Mouse (Mus musculus) lung, adult 2 months (tissue): ENCODE measurements around the gene Gm20388. TPM values are rescaled to one million over a fixed set of nuclear protein-coding genes. Genes with fewer than 3 reads are reported as not detected.

ENCODE experiments used
- DNase-seq: peaks from one replicate; pipeline ENCODE4 v3.0.0; 2022
- H3K4me1 ChIP-seq: fragments of 200-500 bp; 2 replicates; pipeline ENCODE4 v1.6.1; 2011; ENCODE audit warnings: low read length; ENCODE audit not compliant: control insufficient read depth, insufficient read depth
- H3K4me3 ChIP-seq: fragments of 200-500 bp; replicated peaks from 2 replicates; pipeline ENCODE3; 2011; ENCODE audit warnings: low read depth, mild to moderate bottlenecking, control low read depth, low read length; ENCODE audit errors: extremely low read depth
- CTCF ChIP-seq: fragments of 200-500 bp; IDR thresholded peaks from 2 replicates; pipeline ENCODE4 v1.5.1; 2011; ENCODE audit warnings: mild to moderate bottlenecking, low read length, control low read depth; ENCODE audit not compliant: insufficient read depth
- POLR2A ChIP-seq: fragments of 200-500 bp; IDR thresholded peaks from 2 replicates; pipeline ENCODE4 v1.6.1; 2011; ENCODE audit warnings: low read depth, mild to moderate bottlenecking, control low read depth, low read length, borderline replicate concordance; ENCODE audit errors: extremely low read depth
- WGBS: fragments of 180-500 bp; shearing (Covaris S2); methylation state at CpG from one replicate; pipeline ENCODE4 v1.1.7; 2018; 5-methylcytosine and 5-hydroxymethylcytosine counted together
- polyA plus RNA-seq: library from polyadenylated mRNA; depleted of rRNA; stranded (reverse); fragments of >200 nt; gene quantifications from 2 replicates; pipeline ENCODE4 v1.2.3, GENCODE M21; 2012

Gm20388 gene
- polyA plus RNA-seq, 1 experiment, result 67.8 TPM

- DNase-seq, result no peak
- no peak for TF ChIP-seq POLR2A
- no peak for TF ChIP-seq CTCF
Observed at GRCm38 (mm10) chr8:124323356-124323755, 4412.7 kb downstream of the Gm20388 start.

GRCm38 (mm10) chr8:124328259-124328658 lies 4417.6 kb downstream of the Gm20388 start:
- DNase-seq, result no peak
- Histone ChIP-seq H3K4me3 (no peak overlapping the region), H3K4me1 (no peaks in the 10 kb centered on the region; the same call in 1 of the 2 replicates)
- WGBS, result 78% methylated on average over 7 of the region's 7 CpGs
- TF ChIP-seq CTCF (no peak), POLR2A (no peak)

More at GRCm38 (mm10) chr8:124323356-124323755, 4412.7 kb downstream of the Gm20388 start:
- WGBS, result 79% methylated on average over 14 of the region's 14 CpGs
- H3K4me1 ChIP-seq, result no peaks in the 10 kb centered on the region
- no peak overlapping the region for H3K4me3 ChIP-seq

- DNase-seq, result no peak
- H3K4me3 ChIP-seq, result no peak overlapping the region
- H3K4me1 ChIP-seq, result no peaks in the 10 kb centered on the region; the same call in 1 of the 2 replicates
- 90% methylated on average over 10 of the region's 10 CpGs for WGBS
- TF ChIP-seq CTCF (no peak), POLR2A (no peak)
Observed at GRCm38 (mm10) chr8:124329690-124330089, 4419.0 kb downstream of the Gm20388 start.

- 90% methylated on average over 2 of the region's 3 CpGs for WGBS
- H3K4me3 ChIP-seq, result no peak overlapping the region
- H3K4me1 ChIP-seq, result no peaks in the 10 kb centered on the region; the same call in 1 of the 2 replicates
- no peak for DNase-seq
- TF ChIP-seq POLR2A (no peak), CTCF (no peak)
Observed at GRCm38 (mm10) chr8:124330433-124330832, 4419.8 kb downstream of the Gm20388 start.

GRCm38 (mm10) chr8:124331094-124331493 lies 4420.5 kb downstream of the Gm20388 start:
- 84% methylated on average over 3 of the region's 3 CpGs for WGBS
- no peak for DNase-seq
- TF ChIP-seq POLR2A, result no peak
- TF ChIP-seq CTCF, result no peak

GRCm38 (mm10) chr8:124331706-124332105 lies 4421.1 kb downstream of the Gm20388 start:
- Histone ChIP-seq H3K4me3 (no peak overlapping the region), H3K4me1 (no peaks in the 10 kb centered on the region; the same call in 1 of the 2 replicates)
- WGBS, result 79% methylated on average over 11 of the region's 11 CpGs
- no peak for TF ChIP-seq POLR2A
- TF ChIP-seq CTCF, result no peak
- no peak for DNase-seq

More at GRCm38 (mm10) chr8:124331094-124331493, 4420.5 kb downstream of the Gm20388 start:
- Histone ChIP-seq H3K4me1 (no peaks in the 10 kb centered on the region; the same call in 1 of the 2 replicates), H3K4me3 (no peak overlapping the region)

GRCm38 (mm10) chr8:124336302-124336701 lies 4425.7 kb downstream of the Gm20388 start:
- TF ChIP-seq POLR2A (no peak), CTCF (no peak)
- H3K4me1 ChIP-seq, result 0 out of 2 replicates have a peak, but pooled peaks cover 3% of the 10 kb centered on the region
- no peak overlapping the region for H3K4me3 ChIP-seq
- no peak for DNase-seq
- WGBS, result 92% methylated on average over 13 of the region's 13 CpGs

- 79% methylated on average over 3 of the region's 3 CpGs for WGBS
- TF ChIP-seq POLR2A (no peak), CTCF (no peak)
- H3K4me3 ChIP-seq, result no peak overlapping the region
- 0 out of 2 replicates have a peak, but pooled peaks cover 3% of the 10 kb centered on the region for H3K4me1 ChIP-seq
- no peak for DNase-seq
Observed at GRCm38 (mm10) chr8:124339742-124340141, 4429.1 kb downstream of the Gm20388 start.

GRCm38 (mm10) chr8:124340360-124341068 lies 4429.9 kb downstream of the Gm20388 start:
- DNase-seq, result no peak
- 70% methylated on average over 17 of the region's 17 CpGs for WGBS
- TF ChIP-seq POLR2A (no peak), CTCF (no peak)
- Histone ChIP-seq H3K4me1 (0 out of 2 replicates have a peak, but pooled peaks cover 3% of the 10 kb centered on the region), H3K4me3 (no peak overlapping the region)

GRCm38 (mm10) chr8:124343151-124343550 lies 4432.5 kb downstream of the Gm20388 start:
- H3K4me3 ChIP-seq, result no peak overlapping the region
- TF ChIP-seq CTCF (no peak), POLR2A (no peak)
- 91% methylated on average over 15 of the region's 15 CpGs for WGBS
- DNase-seq, result no peak
- H3K4me1 ChIP-seq, result 0 out of 2 replicates have a peak, but pooled peaks cover 3% of the 10 kb centered on the region
